Mouse (Mus musculus) adrenal gland, adult 18-20 months (tissue): ENCODE measurements at regions not wholly inside any gene's neighbourhood (a gene's known extent, or its start where the extent isn't known, plus 50 kb on each side); places are given as distances from the start of the nearest gene placed in this dataset.

Experiments used
- DNase-seq, 2 experiments: peaks; one replicate each; pipeline ENCODE4 v3.0.0; 2021 to 2022; ENCODE audit warnings: low spot score in 2 of 2
- microRNA-seq, 2 experiments: library from miRNA; unstranded; fragments of <30 nt; microRNA quantifications; one replicate each; pipeline ENCODE4 v1.2.0; 2021; ENCODE audit warnings: borderline number of aligned reads in 2 of 2

DNA sequence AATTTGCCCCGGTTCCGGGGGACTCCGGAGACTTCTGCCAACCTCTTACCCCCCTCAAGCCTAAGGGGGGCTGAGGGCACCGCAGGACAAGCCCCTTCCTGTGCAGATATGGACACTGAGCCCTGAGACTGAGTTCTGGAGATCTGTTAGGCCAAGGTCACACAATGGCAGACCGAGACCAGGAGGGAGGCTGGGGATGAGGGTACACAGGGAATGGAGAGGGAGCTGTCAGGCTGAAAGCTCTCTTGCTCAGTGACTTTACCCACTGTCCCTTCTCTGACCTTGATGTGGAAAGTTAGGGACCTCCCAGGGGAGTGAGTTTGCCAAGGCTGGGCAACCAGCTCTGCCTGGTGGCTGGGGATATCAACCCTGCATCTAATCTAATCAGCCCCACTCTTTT lies 82.7 kb downstream of the Cstad start:
- DNase-seq, result no peak

DNA sequence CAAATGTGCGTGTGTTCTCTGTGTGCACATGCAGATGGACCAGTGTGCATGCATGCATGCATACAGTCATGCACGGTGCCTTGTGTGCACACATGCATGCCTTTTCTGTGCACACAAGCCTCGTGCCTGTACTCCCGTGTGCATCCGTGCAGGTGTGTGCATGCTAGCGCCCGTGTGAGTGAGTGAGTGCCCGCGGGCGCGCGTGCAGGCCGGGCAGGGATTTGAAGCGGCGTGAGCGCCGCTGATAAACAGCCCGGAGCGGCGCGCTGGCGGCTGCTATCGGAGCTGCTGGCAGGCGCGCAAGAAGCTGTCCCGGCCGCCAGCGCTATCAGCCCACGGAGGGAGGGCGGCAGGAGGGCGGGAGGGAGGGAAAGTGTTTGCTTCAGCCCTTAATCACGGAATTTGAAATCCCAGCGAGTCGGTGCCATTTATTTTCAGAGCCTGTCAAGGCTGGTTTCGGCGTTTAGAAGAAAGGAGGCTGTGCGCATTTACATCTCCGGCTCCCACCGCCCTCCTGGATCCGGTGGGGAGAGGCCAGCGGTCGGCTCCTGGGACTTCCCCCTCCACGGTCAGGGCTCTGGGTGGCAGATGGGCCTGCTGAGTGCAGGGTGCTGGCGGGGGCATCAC lies 82.1 kb downstream of the Cstad start:
- DNase-seq, result peak; percentile 58 to 66

DNA sequence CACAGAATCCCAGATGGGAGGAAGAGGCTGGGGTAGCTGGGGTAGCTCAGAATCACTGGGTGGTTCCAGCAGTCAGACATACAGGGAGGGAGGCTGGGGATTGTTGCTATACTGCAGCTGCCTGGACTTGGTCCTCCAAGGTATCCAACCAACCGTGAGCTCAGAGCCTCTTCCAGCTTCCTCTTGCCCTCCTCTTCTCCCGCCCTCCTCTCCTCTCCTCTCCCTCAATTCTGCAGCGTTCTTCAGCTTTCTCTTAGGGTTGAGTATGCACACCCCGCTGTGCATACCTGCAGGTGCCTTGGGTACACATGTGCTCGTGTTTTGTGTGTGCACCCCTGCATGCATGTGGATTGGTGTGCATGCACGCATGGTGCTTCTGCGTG lies 81.6 kb downstream of the Cstad start:
- no peak for DNase-seq

DNA sequence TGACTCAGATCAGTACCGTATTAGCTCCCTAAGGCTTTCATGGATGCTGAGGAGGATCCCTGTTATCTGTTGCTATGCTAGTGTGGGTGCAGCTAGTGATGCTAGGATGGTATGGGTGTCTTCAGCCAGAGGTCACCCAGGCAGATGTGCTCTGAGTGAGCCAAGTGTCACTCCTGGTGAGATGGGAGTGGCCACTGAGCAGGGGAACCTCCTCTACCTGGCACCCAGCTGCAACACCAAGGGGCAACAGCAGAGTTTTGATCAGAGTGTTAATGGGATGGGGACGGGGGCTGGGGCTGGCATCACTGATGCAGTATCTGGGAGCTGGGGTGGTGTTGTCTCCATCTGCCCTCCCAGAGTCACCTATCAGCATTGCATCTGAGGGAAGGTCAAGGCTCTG lies 81.0 kb downstream of the Cstad start:
- DNase-seq, result no peak

DNA sequence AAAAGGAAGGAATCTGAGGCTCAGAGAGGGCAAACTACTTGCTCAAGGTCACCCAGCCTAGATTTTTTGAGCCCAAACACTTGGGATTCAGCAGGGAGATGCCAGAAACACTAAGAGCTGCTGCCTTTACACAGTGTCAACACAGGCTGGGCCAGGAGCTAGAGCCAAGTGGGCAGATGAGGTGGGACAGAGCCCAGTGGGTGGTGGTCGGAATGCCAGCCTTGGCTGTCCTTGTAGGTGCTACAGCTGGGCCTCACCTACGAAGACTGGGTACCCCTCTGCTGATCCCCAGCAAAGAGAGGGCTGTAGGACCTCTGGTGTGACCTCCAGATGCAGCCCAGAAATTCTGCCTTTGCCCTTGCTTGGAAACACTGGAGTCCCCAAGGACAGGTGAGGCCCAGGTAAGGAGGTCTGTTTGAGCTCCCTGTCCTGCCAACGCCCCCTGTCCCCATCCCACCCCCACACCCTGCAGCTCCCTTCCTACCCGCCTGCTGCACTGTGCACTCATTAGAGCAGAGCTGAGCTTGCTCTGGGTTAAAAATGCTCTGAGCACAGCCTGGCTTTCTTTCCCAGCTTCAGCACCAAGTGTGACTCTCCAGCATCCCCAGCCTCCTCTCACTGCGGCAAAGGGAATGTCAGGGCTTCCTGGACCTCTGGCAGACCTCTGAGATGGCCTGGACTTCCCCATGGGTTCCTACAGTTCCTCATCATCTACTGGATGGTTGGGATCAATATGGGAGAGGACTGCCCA lies 76.2 kb downstream of the Cstad start:
- no peak for DNase-seq

DNA sequence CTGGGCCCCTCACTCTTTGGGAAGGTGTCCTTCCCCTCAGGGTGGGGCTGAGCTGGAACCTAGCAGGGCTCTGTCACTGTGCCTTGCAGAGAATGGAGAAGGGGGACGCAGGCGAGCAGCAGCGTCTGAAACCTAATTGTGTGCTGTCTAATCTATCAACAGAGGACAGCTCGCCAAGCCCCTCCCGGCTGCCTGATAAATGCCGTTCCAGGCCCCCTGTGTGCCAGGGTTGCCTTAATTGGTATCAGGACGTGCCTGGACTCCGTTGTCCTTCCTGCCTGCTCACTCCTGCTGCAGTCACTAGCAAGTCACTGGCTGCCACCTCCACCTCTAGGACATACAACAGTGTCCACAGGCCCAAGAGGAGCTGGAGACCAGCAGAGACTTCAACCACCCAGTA lies 72.6 kb downstream of the Cstad start:
- no peak for DNase-seq

DNA sequence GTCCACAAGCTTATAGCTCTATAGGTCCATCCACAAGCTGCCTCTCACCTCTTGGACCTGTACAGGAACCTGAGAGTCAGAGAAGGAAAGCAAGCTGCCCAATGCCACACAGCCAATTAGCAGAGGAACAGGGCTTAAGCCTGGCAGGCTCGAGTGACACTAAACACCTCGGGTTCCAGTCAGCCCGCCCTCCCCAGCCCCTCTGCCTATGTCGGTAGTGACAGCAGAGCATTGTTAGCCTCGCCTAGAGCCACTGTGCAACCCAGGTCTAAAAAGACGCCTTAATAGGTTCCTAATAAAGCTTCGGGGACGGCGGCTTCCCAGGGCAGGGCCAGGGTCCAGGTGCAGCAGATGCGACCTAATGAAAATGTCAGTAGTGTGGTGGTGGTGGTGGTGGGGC lies 66.3 kb downstream of the Cstad start:
- no peak for DNase-seq

DNA sequence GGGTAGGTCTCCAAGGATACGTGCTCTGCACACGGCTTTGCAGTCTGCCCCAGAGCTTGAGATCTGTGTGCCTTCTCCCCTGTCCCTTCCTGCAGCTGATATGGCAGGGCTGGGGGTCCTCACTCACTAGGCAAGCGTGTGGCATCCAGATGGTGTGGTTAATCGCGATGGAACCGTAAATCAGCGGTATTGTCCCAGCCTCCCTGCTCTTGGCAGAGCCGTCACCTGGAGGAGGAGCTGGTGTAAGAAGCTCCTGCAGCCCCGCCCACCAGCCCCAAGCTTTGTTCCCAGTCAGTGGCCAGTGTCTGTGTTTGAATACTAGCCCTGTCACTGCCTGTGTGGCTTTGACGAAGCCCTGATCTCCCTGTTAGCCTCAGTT lies 65.8 kb downstream of the Cstad start:
- DNase-seq, result no peak

DNA sequence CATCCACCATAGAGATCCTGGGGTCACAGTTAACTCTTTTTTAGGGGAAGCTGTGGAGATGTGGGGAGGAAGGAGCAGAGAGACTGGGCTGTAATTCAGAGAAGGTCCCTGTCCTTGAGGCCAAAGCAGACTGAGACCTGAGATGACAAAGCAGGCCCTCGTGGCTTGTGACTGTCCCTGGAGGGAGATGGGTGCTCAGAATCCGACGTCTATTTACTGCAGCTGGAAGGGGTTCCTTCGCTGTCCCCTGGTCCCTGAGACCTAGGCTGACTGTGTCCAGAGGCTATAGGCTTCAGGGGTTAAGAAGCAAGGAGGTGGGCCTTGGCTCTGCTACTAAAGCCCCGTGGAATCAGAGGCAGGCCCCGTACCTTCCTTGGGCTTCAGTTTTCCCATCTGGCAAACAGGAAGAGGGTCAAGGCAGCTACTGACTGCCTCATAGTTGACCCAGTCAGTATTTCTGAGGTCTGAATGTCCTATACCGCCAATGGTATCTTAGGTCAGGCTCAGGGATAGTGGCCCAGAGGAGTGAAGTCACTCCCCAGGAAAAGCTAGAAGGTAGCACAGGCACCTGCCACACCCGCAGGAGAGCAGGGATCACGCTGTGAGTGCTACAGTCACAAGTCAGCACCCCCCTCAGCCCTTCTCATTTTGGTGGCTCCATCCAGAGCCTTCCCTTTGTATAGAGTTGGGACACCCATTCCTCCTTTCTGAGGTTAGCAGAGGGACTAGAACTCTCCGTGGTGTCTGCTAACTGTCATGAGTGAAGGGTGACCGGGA lies 65.2 kb downstream of the Cstad start:
- DNase-seq, result no peak

DNA sequence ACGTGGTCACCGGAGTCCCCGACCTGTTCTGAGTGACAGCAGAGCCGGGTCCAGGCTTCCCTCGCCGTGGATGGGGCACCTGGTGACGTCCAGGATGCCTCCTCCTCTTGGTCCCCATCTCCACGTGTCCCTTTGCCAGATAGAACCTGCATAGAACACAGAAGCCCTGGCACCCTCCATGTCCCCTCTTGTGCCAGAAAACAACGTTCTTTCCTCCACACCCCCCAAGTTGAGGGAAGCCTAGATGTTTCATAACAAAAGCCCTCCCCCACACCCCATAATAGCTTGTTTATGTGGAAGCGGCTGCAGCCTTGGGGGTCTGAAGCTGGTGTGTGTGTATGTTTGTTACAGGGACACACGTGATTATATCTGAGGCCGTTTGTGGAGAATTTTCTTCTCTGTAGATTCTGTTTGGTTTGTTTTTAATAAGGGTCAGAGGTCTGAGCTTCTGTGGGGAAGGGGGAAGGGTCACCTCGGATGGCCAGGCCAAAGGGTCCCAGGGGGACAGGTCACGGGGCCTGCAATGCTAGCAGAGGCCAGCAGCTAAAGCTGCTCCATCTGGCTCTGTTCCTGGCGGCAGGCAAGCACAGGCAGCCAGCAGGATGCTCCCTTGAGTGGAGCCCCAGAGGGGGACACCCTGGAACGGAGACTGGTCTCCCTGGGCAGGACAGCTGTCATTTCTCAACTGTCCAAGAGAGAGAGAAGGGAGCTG lies 64.2 kb downstream of the Cstad start:
- peak; percentile 51 to 61 for DNase-seq

Small RNA genes lying in the stretch of these regions (microRNA-seq; reads per million reads assigned to microRNA genes)
- gene Mir3089, result 0 to 0.95 reads per million in 2 experiments
